Mouse (Mus musculus): ENCODE results near the gene Mettl21a. TPM values are rescaled to one million over a fixed set of nuclear protein-coding genes. Genes with fewer than 3 reads are reported as not detected.
A peak's percentile ranks its signal among the peaks of the same experiment; 100 is the strongest.
"Not testable (repeated sequence)": the region's sequence is repeated elsewhere in the genome, so short reads cannot be mapped to it uniquely, and the experiment has no call there.

The Mettl21a gene
- 10 to 100 TPM; 15.6 to 22.3 (median 18.4) TPM for total RNA-seq (2022)

DNA sequence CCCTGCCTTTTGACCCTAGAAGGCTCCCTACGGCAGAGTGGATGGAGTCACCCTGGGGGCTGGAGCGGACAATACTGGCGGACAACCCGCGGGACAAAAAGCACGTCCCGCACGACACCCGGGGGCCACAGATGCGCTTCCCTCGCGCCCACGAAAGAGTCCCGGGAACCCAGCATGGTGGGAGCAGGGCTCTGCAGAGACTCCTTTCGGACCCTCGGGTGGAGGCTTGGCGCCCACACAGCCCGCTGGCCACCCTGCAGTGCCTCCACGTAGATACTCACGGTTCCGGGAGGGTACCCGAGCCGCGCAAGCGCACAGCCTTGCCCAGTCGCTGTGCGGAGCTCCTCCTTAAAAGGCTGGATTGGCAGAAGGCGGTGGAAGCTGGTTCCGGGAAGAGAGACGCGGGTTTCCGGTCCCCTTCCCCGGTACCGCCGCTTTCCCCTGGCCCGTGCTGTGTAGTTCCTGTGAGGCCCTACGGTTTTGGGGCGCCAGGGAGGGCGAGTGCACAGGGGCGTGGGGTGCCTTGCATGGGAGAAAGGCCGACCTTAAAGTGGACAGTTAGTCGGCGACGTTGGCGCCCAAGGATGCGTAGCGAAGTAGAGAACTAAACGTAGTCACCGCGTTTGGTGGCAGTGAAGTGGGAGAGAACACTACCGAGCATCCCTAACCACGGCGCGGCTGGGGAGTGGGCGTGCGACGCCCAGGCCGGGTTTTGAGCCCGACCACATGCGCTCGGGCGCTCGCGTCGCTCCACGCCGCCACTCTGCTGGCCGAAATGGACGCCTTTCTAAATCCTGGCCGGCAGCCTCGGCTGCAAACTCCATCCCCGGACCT lies at the start of gene Mettl21a:
Gene Mettl21a, minus strand, starts transcription at position 362 of the 834 bp plus-strand sequence.
- peak; percentile 91 for DNase-seq

DNA sequence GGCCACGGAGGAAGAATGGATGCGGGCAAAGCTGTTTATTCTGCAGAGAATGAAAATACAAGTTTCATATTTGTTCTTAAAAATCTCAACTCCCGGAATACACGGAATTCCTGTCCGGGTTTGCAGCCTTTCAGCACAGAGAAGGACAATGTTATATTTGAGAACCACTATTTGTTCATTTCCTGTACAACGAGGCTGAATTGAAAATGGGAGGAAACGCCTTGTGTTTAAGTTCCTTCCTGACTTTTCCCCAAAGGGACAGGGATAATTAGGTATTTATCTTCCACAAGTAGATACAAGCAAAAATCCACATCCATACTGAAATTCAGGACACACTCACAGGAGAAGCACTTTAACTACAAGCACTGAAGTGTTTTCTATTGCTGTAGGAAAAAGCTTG lies 41.8 kb upstream of the Mettl21a start:
- no peak for DNase-seq

DNA sequence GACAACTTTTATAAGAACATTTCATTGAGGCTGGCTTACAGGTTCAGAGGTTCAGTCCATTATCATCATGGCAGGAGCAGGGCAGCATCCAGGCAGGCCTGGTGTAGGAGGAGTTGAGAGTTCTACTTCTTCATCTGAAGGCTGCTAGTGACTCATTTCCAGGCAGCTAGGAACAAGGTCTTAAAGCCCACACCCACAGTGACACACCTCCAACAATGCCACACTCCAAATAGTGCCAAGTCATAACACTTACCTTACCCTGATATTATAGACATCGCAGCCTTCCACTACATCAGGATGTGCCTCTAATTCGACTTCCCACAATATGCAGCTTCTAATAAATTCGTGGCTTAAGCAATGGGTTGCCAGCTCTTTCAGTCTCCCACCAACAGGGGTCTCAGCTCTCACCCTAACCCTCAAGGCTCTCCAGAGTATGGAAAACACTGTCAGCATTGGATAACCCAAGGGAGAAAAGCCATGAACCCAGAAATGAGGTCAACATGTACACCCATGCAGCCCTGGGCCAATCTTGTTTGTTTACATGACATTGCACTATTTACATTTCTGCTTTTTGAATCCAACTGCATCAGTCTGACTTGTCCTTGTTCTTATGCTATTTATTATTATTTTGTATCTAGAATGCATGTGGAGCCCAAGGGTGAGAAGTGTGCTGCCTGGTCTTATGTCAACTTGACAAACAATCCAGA lies 39.5 kb upstream of the Mettl21a start:
- no peak for DNase-seq

DNA sequence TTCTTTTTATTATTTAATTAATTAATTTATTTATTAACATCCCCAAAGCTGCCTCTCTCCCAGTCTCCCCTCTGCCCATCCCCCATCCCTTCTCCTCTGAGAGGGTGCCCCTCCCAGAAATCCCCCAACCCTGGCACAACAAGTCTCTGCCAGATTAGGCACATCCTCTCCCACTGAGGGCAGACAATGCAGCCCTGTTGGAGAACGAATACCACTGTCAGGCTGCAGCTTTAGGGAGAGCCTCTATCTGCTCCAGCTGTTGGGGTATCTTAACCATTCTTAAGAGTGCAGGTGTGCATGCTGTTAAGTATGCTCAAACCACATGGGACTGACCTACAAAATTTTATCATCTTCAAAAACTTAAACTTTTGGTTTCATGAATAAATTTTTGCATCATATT lies 38.4 kb upstream of the Mettl21a start:
- DNase-seq, result no peak

DNA sequence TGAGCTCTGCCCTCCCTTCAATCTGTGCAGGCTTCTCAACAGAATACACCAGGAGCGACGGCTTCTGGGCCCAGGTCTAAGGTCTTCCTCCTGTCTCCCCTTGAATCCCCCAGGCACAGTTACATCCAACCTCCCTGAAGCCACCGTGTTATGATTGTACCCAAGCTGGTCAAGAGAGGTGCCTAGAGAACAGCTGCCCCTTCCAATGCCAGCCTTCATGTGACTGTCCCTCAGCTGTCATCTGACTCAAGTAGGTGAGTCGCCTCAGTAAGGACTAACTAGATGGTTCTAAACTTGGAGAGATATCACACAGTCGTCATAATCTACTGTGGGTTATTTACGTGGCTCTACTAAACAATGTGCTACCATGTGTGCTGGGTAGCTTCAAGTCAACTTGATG lies 36.7 kb upstream of the Mettl21a start:
- no peak for DNase-seq

DNA sequence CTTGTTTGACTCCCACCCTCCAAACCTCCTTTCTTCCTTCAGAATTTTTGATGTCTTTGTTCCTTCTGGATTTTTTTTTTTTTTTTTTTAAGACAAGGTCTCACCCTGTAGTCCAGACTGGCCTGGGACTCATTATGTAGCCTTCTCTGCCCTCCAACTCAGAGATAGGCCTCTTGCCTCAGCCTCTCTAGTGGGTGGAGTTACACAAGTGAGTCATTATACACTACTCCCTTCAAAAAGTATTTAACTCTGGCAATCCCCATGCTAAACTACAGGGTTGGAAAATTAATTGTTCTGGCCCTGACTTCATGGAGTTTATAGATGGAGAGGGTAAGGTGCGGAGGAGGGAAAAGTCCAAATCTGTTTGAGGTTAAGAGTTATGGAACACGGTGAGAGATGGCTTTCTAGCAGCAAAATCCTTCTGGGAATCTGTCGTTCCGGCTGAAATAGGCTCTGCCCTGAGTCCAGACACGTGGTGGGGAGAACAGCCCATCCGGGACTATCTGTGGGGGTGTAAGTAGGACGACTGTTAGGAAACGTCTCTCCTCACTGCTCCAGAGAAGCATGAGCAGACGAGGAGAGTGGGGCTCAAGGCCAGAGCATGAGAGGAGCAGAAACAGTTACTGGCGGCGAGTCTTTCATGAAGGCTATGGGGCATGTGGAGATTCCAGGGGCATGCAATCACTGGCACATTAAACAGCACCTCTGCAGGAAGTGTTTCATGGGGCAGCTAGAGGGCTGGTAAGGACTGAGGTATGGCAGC lies 32.5 kb upstream of the Mettl21a start:
- peak; percentile 52 for DNase-seq

DNA sequence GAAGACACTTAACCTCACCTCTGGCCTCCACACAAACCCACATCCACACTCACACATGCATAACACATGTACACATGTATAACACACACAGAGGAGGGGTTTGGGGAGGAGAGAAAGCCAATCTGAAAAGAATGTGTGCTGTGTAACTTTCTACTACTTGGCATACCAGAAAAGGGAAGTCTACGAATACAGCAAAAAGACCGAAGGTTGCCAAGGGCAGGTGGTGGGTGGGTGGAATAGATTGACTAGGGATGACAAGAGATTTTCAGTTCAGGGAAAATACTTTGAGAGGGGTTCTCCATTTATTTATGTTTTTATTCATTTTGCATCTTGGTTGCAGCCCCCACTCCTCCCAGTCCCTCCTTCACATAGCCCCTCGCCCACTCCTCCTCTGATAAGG lies 27.5 kb upstream of the Mettl21a start:
- no peak for DNase-seq

DNA sequence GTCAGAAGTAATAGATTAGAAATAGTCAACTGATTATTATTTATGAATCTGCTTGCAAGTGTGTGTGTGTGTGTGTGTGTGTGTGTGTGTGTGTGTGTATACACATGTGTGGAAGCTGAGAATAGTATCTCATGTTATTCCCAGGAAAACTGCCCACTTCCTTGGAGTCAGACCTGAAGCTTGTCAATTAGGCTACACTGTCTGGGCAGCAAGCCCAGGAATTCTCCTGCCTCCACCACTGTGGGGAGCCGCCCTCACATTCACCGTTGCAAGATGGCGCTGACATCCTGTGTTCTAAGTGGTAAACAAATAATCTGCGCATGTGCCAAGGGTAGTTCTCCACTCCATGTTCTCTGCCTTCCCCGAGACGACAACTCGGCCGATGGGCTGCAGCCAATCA lies 25.5 kb upstream of the Mettl21a start:
- not testable (repeated sequence) for DNase-seq

DNA sequence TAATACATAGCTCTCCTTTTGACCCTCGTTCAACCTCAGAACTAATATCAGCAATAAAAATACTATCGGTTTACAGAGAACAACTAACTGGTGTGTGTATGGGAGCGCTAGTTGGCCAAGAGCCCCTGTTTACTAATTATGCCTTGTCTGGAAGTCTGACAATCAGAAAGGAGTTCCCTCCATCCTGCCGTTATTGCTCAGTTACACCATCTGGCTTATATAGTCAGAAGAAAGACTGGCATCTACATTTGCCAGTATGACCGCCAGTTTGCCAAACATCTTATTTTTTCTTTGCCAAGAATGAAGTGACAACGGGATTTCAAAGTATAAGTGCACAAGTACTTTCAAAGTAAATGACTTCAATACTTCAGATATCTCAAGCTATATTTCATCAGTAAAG lies 24.0 kb upstream of the Mettl21a start:
- no peak for DNase-seq

DNA sequence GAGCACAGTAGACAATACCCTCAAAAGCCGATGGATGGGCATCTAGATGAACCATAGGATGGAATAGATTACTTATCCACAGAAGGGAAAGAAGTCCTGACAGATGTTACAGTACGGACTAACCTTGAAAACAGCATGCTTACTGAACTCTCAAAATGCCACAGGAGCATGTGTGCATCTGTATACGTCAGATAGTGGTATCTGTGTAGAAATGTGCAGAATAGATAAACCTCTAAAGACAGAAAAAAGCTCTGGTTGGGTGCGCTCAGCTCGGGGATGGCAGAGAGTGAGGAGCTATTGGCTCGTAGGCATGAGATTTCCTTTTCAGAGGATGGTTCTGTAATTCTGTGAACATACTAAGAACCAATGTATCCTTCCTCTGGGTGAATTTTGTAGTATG lies 22.2 kb upstream of the Mettl21a start:
- no peak for DNase-seq

DNA sequence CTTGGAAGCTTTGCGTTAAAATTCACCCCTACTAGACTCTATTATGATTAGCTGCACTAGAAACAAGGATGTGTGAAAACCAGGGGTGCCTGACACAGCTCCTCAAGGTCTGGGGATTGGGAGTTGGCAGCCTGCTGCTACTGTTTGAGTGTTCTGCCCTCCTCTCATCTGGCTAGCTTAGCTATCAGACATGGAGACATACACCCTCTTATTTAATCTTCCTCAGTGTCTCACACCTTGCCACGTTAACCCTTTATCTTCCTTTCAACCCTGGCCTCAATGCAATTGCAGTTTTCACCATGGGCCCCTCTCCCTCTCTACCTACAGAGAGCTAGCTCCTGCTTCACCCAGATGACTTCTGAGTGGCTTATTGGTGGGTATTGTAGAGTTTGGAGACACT lies 18.6 kb upstream of the Mettl21a start:
- DNase-seq, result no peak

DNA sequence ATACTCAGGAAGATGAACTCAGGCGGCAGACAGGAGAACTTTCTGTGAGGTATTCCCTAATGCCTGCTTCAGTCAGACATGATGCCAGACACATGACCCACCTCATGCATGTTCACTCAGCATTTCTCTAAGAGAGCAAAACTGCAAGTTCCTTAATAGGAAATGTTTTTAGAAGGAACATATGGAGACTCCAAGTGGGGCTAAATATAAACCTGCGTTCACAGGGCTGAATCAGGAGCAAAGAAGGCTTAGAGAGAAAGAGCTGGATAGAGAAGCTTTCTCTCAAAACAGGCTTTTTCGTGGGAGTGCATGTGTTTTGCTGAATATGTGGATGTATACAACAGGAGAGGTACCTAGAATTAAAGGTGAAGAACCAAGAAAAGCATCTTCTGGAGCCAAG lies 16.2 kb upstream of the Mettl21a start:
- no peak for DNase-seq

DNA sequence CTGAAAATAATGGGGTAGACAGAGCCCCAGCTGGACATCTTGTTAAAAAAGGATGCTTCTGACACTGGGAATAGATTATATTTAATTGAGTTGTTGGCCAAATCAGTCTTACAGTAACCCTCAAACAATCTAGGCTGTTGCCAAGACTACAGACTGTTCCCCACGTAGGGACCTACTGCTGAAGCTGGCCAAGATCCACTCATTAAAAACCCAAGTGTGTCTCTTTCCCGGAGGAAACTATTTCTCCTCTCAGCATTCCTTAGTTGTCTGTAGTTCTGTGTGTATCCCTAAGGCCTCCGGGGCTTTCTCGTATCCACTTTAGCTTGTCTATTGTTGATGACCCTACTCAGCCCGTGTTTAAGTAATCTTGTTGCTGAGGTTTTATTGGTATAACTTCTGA lies 14.5 kb upstream of the Mettl21a start:
- DNase-seq, result no peak

DNA sequence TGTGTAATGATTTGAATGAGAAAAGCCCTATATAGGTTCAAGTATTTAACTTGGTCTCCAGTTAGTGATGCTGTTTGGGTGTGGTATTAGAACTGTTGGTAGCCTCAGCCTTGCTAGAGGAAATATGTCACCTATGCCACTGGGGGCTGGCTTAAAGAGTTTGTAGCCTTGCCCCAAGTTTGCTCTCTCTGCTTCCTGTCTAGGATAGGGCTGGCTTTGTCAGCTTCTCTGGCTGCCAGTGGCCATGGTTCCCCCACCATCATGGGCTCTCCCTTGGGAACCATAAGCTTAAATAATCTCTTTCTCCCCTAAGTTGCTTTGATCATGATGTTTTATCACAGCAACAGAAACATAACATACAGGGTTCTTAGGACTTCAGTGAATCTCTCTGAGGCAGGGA lies 8.2 kb upstream of the Mettl21a start:
- DNase-seq, result no peak

DNA sequence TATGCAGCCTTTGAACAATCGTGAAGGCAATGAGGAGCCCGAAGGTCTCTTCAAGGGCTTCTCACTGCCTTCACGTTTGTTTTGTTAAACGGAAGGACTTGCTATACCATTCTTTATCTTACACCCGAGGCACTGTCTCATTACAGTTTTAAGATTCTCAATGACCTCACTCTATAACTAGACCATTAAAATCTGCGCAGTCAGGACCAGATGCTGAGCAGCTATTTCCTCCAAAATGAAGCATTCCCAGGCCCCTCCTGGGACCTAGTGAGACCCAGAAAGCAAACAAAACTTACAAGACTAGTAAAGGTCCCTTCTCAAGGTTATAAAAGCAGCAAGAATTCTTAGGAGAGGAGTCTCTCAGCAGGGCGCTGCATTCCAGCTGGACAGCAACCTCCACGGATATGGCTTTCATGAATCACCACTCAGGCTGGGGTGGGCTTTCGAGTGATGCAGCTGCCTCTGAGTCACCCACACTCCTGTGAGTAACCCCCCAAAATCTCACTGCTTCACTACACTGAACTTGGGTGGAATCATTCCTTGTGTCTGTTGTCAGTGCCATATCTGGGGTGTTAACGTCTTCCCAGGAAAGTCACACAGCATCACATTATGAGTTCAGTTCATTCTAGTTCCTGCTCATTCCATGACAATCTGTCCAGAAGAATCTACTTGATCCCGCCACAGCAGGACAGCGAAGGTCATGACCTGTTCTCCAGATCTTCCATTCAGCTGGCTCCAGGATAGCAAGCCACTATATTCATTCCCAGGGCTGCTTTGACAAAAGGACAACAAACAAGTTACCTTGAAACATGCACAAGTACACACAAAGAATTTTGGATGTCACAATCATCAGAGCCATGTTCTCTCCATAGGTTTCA lies 6.8 kb upstream of the Mettl21a start:
- DNase-seq, result no peak

DNA sequence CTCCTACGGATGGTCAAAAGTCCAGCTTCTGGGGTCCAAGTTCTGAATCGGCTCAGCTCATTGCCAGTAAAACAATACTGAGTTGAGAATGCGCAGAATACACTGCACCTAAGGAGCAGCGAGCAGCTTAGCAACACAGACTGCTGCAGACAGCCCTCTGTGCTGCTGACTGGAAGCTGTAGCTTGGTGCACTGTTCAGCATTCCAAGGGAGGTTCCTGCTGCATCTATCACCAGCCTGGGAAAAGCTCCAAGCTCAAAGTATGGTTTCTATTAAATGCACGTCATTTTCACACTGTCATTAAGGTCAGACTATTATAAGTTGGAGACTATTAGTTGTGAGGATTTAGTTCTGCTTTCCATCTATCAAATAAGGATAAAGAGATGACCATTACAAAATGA lies 4.1 kb upstream of the Mettl21a start:
- no peak for DNase-seq

DNA sequence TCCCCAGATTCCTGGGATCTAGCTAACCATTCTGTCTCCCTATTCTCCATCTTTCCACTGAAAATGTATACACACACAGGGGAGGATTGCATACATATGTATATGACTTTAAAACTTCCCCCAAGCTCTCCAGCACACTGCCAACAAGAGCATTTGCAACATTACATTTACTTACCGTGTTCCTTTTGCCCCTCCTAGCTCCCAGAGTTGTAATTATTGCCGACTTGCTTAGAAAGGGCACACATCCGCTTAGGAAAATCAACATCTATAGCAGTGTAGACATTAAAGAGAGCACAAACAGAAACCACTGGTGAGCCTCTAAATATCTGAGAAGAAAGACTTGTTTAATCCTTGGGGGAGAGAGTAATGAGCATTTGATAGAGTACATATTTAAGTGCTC lies 1.2 kb upstream of the Mettl21a start:
- DNase-seq, result no peak

DNA sequence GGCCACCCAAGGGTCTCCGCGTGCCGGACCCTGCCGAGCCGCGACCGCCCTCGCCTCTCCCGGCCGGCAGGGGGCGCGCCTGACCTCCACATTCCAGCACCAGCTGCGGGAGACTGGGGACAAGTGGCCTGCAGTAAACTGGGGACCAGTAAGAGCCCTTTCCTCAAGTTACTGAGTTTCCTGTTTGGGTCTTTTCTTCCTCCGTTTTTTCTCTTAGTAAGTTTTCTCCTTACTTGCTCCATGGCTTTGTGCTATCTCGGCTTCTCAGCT lies 608 bp upstream of the Mettl21a start:
- peak; percentile 71 for DNase-seq

DNA sequence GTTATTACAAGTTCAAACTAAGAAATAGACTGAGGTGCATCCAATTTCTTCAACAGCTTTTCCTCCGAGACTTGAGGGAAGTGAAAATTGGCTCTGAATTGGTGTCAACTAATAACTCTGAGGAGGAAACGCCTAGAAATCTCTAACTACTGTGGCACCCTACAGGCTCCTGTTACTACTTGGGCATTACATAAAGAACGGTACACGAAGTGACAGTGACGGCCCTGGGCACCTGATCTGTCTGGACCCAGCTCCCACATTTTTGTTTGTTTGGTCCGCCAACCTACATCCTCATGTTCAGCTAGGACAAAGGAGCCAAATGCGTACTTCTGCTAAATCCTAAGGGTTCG lies 536 bp downstream of the Mettl21a start:
- DNase-seq, result no peak

DNA sequence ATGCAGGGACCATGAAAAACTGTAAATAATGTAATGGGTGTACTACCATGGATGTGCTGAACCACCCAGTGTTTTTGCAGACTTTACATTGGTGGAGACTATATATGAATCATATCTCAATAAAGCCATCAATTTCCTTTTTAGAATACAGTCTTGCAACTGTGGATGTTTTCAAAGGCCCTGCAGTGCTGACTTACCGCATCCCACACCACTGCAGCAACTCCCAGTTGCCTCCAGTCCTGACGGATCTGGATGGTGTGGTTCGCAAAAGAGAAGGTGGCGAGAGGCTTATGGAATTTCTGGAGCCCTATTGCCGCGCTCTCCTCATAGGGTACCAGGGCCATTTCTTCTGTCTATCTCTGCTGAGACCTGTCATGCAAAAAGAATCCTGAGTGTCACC lies 966 bp downstream of the Mettl21a start:
- DNase-seq, result no peak

DNA sequence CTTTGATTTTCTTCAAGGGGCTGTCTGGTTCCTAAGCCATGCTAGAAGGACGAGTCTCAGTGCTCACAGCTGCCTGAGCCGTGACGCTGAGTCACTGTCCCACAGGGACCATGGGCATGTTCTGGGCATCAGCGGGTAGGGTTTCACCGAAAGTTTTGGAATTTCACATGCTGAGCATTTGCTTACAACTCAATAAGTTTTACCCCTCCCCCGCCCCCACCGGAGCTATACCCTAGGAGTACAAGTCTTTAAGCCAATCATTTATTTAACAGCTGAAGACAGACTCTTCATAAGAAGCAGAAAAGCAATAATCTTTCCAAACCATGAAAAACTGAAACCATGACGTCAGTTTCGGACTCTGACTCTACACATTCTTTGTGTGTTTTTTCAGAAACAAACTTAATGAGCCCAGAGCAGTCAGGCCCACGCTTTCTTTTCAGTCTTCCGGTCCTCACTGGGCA lies 1.5 kb downstream of the Mettl21a start:
- no peak for DNase-seq

DNA sequence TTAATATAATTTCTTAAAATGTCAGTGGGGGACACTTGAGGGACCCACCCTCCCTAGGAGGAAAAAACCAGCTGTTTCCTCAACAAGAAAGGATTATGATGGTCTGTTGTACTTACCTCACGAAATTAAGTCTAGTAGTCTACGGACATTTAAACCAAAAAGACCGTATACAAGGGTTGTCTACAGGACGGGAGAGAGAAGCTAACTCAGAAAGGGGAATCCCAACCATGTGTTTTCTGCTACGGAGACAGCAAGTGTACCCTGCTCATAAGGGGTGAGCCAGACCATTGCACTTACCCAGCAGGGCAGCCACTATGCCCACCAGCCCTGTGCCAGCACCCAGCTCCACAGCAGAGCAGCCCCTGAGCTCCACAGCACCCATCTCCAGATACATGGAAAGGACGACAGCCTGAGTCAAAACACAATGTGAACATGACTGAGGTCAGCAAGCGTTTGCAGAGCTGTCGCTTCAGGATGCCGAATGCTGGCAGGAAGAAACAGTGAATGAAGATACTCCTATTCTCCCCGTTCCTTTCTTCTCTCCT lies 2.2 kb downstream of the Mettl21a start:
- no peak for DNase-seq

Measured in adrenal gland, adult 8-10 months (tissue).